Mouse (Mus musculus): ENCODE data around the gene Actn1. TPM values are rescaled to one million over a fixed set of nuclear protein-coding genes. Genes with fewer than 3 reads are reported as not detected.

Gene Actn1
- total RNA-seq, 2 experiments from 2014 or later, result 93.4 to 102 TPM

- DNase-seq (ENCODE audit: extremely low spot score in 1 of 2, low spot score in 1 of 2), result no peak
These were observed 849 bp upstream of the Actn1 start for GRCm38 (mm10) chr12:80260744-80261695.

DNA sequence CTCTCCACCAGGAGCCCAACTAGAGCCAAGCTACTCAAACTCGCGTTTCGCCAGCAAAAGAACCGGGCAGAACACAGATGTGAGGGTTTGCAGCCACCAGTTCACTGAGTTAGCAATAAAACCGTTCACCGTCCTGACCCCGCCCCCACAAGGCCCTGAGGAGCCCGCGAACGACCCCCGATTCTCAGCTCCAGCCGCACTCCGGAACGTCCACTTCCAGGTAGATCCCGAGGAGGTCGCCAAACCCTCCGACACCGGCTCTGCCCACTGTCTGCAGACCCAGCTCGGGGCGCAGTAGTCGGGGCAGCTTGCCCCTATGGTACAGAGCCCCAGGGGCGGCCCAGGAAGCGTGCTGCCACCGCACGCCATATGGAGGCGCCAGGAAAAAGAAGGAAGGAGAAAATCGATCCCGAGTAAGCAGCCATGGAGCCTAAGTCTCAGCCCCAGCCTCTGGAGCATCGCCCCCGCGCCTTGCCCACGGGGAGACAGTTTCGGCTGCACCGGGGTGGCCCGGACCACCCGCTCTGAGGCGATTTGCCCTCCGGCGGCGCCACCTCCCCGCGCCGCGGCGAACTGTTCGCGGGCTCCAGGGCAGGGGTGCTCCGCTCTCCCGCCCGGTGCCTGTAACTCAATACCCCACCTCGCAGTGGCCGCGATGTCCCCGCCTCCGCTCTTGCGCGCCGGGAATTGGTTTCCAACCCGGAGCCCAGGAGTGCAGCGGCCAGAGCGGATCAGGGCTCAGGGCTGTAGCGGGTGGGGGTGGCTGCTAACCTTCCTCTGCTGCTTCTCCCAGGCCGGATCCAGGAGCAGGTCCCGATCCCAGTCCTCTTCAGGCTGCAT is 735 bp downstream of the Actn1 start:
- DNase-seq (ENCODE audit: extremely low spot score in 1 of 2, low spot score in 1 of 2), result peak; percentile 38 to 58

DNA sequence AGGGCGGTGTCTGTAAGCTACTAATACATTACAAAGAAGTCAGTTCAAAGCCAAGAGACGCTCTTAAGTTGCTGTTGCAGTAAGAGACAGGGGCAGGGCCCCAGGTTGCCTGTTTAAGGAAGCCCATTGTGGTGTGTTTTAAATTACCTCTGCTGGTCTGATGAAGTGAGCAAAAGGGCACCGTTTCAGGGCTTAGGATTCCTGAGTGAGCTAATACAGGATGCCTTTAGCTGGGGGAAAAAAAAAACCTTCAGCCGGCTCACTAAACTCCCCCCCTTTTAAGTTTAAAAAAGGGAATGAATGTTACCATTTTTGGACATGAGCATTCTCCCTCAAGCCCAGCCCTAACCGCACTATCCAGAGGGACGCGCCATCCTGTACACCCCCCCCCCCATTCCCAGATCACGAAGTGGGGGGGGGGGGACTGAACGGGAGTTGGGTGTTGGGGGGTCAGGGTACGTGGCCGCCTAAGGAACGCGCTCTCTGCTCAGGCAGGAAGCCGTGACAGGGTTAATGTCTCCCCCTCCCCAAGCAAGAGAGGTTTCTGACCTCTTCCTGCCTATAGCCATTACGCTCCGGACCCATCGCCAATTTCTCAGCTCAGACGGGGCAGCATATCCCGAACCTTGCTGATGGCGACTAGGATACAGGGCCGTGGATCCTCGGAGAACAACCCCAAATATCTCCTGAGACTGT is 1.5 kb downstream of the Actn1 start:
- no peak for DNase-seq (ENCODE audit: extremely low spot score in 1 of 2, low spot score in 1 of 2)

- DNase-seq (ENCODE audit: extremely low spot score in 1 of 2, low spot score in 1 of 2), result no peak
These were observed 8.2 kb downstream of the Actn1 start for GRCm38 (mm10) chr12:80251978-80252377.

GRCm38 (mm10) chr12:80251554-80251953 is 8.6 kb downstream of the Actn1 start:
- no peak for DNase-seq (ENCODE audit: extremely low spot score in 1 of 2, low spot score in 1 of 2)

- no peak for DNase-seq (ENCODE audit: extremely low spot score in 1 of 2, low spot score in 1 of 2)
These were observed 10.6 kb downstream of the Actn1 start for GRCm38 (mm10) chr12:80249539-80249938.

- no peak for DNase-seq (ENCODE audit: extremely low spot score in 1 of 2, low spot score in 1 of 2)
These were observed 13.1 kb downstream of the Actn1 start for GRCm38 (mm10) chr12:80247067-80247466.

- no peak for DNase-seq (ENCODE audit: extremely low spot score in 1 of 2, low spot score in 1 of 2)
These were observed 13.7 kb downstream of the Actn1 start for GRCm38 (mm10) chr12:80246505-80246904.

DNA sequence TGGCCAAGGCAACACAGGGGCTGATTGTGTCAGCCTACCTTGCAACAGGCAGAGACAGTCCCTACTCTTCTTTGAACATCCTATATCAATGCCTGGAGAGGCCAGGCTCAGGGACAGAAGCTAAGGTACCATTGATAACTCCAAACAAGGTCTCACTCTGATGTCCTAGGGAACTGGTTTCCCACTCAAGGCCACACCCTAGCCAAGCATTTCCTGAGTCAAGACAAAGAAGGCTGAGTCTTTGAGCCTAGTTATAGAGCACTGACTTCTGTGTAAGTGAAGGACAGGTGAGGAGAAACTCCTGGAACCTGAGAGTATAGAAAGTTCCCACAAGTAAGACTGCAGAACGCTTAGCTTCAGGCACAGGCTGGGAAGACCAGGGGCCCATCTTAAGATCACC is 15.4 kb downstream of the Actn1 start:
- no peak for DNase-seq (ENCODE audit: extremely low spot score in 1 of 2, low spot score in 1 of 2)

DNA sequence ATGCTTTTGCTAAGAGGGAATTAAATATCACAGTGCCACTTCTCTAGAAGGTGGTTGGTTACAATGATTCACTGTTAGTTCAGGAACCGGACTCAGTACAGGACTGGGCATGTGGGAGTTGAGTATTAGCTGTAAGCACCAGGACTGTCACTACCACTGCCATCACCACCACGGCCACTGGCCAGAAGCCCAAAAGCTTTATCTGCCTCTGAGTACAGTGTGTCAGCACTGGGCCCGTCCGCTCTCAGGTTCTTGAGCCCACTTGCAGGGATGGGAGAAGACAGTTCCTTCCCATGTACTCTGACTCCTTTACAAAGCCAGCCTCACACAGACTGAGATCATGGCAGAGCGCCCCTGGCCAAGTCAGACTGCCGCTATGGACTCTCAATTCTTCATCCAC is 16.0 kb downstream of the Actn1 start:
- DNase-seq (ENCODE audit: extremely low spot score in 1 of 2, low spot score in 1 of 2), result no peak

DNA sequence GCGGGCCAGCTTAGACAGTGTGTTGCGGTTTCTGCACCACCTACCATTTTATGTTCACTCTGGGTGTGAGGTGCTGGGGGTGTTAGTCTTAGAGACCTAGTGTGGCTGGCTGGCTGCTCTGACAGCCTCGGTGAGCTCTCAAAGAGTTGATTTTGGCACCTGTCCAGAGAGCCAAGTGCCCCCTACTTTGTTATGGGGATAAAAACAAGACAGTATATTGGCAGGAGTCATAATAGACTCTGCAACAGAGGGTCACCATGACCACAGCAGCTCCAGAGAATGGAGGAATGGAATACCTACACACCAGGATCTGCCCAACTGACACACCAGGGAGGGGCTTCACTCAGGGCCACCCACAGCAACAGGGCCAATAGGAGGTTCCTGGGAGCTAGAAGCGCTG is 16.8 kb downstream of the Actn1 start:
- DNase-seq (ENCODE audit: extremely low spot score in 1 of 2, low spot score in 1 of 2), result no peak

DNA sequence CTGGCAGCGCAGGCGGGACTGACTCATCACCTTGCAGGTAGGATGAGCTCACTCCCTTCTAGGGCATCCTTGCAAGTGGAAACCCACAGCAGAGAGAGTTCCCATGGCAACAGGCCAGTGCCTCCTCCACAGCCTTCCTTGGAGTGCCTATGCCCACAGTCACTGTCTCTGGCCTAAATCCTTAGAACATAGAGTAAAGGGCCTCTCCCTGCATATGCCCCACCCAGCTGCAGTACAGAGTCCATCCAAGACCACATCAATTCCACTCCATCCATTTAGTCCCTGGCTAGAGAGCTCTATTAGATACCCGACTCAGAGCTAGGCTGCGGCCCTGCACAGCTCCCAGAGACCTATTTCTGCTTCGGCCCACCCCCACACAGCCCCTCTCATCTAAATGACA is 20.7 kb downstream of the Actn1 start:
- DNase-seq (ENCODE audit: extremely low spot score in 1 of 2, low spot score in 1 of 2), result peak in 1 of 2 experiments; percentile 47

GRCm38 (mm10) chr12:80238523-80238922 is 21.6 kb downstream of the Actn1 start:
- no peak for DNase-seq (ENCODE audit: extremely low spot score in 1 of 2, low spot score in 1 of 2)

DNA sequence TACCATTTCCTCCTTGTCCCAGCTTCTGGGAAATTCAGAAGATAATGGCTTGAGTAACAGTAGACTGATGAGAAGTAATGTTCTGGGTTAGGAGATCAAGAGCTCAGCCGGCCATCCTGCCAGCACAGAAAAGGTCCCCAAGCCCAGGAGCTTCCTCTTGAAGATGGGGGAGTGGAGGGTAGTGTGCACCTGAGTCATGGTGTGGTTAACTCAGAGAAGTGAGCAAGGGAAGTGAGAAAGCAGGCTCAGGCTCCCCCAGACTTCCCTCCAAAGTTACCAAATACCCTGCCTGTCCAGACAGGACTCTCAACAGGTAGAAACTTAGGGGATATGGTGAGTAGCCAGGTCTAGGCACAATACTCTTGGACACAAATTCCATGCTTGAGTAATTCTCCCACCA is 24.9 kb downstream of the Actn1 start:
- DNase-seq (ENCODE audit: extremely low spot score in 1 of 2, low spot score in 1 of 2), result no peak

DNA sequence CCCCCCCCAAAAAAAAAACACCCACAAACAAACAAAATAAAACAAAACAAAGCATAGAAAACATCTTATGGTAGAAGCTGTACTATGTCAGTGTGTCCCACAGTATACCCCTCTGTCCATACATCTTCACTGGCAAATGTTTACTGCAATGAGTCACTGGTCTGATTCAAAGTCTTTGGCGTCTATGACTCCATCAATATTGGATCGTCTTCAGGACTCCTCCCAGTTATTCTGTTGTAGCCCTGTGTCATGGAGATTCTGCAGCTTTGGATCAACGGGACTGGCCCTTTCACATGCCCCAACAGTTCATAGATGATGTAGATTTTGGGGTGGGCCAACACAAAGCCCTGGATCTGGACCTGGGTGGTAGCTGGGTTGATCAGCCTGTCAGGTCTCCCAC is 25.9 kb downstream of the Actn1 start:
- no peak for DNase-seq (ENCODE audit: extremely low spot score in 1 of 2, low spot score in 1 of 2)

GRCm38 (mm10) chr12:80232840-80233218 is 27.3 kb downstream of the Actn1 start:
- no peak for DNase-seq (ENCODE audit: extremely low spot score in 1 of 2, low spot score in 1 of 2)

DNA sequence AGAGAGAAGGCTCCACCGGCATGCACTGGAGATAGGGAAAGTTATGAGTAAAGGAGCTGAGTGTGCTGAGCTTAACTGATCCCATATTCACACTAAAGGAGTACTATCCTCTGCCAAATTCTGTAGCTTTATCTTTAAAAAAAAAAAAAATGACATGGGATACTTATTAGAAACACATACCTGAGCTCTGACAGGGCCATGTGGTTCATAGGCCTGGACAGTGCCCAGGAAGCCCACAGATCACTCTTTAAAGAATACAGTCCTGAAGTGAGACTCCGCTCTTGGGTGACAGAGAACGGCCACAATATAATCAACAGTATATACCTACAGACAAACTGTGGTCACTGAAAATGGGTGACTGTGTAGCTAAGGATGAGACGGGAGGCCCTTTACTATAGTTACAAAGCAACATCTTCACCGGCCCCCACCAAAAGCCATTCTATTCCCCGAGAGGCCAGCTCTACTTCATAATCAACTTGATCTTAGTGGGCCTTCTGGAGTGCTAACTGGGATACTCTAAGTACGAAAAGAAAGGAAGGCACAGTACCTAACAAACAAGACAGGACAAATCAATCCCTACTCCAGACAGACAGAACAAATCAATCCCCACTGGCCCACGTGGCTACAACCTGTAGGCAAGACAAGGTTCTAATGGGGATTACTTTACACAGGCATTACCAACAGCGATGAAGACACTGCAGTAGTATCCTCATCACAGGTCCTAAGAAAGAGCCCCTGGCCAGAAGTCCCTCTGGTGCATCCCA is 27.9 kb downstream of the Actn1 start:
- DNase-seq (ENCODE audit: extremely low spot score in 1 of 2, low spot score in 1 of 2), result no peak

DNA sequence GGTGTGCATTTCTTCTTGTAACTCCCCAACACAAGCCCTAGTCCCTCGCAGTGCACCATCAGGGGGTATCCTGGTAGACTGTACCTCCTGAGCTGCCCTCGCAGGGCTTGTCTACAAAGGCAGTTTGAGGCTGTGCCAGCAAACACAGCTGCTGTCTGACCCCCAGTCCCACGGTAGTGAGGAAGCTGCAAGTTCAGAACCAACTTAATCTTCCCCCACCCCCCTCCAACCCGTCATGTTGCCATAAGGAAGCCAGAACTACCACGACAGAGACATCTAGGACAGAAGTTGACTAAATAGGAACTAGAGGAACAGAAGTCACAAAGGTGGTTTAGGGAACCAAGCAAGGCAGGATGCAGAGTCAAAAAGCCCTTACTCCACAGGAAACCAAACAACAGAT is 28.9 kb downstream of the Actn1 start:
- DNase-seq (ENCODE audit: extremely low spot score in 1 of 2, low spot score in 1 of 2), result no peak

DNA sequence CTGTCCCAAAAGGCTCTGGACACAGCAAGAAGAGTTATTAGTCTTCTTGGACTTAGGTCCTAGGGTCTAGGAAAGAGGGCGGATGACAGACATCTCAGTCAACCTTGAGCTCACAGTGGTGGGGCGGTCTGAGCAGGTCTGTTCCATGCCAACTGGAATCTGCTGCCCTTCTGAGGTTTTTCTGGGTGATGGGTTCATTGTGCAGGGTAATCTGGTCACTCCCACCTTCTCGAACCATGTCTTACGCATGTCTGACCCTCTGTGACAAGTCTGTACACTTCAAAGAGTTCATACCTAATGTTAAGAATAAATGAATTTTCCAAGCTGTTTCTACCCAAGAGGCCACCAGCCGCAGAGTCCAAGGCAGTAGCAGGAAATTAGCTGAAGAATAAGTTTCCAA is 29.3 kb downstream of the Actn1 start:
- no peak for DNase-seq (ENCODE audit: extremely low spot score in 1 of 2, low spot score in 1 of 2)

GRCm38 (mm10) chr12:80230111-80230700 is 30.0 kb downstream of the Actn1 start:
- peak; percentile 25 to 41 for DNase-seq (ENCODE audit: extremely low spot score in 1 of 2, low spot score in 1 of 2)
